Mouse (Mus musculus) 3134 (cell line): Measurements from ENCODE around the gene Akr1c19.
"Not testable (repeated sequence)": the region's sequence is repeated elsewhere in the genome, so short reads cannot be mapped to it uniquely, and the experiment has no call there.

ENCODE experiments used
- DNase-seq: peaks from one replicate; pipeline ENCODE4 v3.0.0-alpha.2; 2011; ENCODE audit warnings: low spot score; ENCODE audit not compliant: insufficient read length; ENCODE audit errors: extremely low read depth

Gene Akr1c19

DNA sequence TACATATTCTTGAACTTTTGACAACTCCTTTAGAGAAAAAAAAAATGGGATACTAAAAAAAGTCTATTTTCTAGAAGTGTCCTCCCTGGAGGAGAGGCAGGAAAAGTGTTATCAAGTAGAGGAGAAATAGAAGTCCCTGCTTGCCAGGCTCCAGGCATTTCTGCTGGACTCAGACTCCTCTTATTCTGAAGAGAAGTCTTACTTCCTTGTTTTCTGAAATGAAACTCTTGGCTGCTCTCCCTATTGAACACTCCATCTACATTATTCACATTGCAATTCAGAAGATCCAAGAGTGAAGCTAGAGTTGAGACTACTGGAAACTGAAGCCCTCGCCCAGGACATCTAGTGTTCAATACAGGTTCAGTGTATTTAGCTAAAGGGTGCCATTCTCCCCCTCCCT is at the start of gene Akr1c19:
Gene Akr1c19 (plus strand): TSS at position 260 of the 400 bp plus-strand sequence.
- no peak for DNase-seq

DNA sequence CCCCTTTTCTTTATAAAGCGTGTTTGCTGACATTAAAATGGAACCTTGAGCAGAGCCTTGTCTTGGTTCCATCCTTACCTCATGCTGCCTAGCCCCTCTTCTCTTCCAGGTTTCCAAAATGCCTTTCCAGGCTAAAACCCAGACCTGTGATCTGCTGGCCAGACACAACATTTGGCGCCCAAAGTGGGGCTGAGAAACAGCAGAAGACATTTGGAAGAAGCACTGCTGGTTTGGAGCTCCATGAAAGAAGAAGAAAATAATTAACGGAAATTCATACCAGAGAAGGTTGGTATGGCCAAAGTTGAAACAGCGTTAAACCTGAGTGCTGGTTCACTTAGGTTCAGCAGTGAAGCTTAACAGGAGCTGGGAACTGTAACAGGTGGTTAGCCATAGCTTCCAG is 47.2 kb upstream of the Akr1c19 start:
- DNase-seq, result not testable (repeated sequence)

DNA sequence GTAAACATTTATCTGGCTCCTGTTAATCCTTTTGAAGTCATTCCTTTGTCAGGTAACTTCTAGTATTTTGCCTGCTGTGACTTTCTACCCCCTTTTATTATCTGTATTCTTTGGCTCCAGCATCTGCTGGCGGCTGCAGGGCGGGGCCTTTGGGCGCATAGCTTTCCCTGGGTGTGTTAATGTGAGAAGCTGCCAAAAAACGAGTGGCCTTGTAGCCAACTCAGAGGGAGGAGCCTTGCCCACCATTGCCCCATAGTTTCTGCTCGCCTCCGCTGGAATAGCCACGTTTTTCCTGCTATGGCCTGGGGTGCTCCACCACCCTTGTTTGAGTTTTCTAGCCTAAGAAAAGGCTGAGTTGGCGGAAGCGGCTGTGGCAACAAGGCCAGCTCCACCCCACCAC is 45.4 kb upstream of the Akr1c19 start:
- peak; percentile 67 for DNase-seq

DNA sequence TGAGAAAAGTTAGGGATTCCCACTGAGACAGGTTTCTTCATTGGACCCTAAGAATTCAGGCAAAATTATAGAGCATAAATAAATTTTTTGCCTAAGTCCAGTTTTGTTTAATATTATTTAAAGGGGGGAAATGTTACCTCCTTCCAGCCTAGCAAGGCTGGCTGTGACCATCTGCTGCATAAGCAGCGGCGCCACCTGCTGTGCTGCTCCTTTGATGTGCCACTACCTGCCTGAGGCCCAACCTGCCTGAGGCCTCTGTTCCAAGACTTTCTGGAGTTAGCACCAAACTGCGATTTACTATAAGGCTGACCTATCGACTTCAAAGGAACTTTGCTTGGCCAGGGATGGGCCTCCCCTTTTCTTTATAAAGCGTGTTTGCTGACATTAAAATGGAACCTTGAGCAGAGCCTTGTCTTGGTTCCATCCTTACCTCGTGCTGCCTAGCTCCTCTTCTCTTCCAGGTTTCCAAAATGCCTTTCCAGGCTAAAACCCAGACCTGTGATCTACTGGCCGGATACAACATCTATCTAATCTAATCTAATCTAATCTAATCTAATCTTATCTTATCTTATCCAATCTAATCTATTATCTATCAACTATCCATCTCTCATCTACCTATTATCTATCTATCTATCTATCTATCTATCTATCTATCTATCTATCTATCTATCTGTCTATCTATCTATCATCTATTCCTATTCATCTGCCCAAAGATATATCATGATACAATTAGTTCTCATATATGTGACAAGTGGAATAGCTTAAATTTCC is 41.7 kb upstream of the Akr1c19 start:
- DNase-seq, result not testable (repeated sequence)

DNA sequence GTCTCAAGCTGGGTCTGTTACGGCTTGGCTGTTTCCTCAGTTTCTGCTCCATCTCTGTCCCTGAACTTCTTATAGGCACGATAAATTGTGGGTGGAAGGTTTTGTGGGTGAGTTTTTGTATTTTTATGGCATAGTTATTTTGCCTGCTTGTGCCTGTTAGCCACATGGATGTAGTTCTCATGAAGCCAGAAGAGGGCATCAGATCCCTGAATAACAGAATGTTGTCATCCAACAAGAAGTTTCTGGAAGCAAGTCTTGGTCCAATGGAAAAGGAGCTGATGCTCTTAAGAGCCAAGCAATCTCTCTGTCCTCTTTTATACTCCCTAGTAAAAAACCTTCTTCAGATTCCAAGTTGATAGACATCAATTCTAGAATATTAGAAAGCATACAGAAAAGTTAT is 40.3 kb upstream of the Akr1c19 start:
- no peak for DNase-seq

DNA sequence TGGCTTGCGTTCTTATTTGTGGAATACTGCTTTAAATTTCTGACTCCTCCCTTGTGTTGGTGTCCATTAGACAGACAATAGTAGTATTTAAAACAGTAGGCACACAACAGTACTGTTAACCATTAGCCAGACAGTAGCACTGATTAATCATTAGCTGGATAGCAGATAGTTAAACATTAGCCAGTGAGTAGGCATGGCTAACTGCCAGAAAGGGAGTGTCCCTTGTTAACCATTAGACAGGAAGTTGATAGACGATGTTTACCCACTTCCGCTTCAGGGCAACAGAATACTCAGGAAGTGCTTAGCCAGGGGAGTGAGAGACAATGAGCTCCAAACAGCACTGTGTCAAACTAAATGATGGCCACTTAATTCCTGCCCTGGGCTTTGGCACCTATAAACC is 37.6 kb upstream of the Akr1c19 start, which contains the start of gene Akr1c13:
Gene Akr1c13 (plus strand): TSS at position 247 of the 400 bp plus-strand sequence.
- peak; percentile 37 for DNase-seq

DNA sequence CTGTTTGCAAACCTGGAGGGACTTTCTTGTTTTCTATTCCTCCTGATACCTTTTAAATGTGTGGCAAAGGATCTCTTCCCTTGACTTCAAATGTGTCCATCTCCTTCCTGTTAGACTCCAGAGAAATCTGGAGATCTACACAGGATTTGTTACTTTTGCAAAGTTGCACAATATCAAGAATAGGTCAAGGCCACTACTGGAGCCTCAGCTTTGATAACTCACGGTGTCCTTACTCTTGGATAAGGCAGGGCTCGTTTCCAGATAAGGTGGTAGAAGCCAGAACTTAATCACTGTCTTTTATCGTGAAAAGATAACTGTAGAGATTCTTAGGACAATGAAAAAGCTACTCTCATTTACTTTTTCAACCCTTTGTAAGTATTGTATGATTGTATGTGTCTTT is 36.0 kb upstream of the Akr1c19 start:
- DNase-seq, result no peak

DNA sequence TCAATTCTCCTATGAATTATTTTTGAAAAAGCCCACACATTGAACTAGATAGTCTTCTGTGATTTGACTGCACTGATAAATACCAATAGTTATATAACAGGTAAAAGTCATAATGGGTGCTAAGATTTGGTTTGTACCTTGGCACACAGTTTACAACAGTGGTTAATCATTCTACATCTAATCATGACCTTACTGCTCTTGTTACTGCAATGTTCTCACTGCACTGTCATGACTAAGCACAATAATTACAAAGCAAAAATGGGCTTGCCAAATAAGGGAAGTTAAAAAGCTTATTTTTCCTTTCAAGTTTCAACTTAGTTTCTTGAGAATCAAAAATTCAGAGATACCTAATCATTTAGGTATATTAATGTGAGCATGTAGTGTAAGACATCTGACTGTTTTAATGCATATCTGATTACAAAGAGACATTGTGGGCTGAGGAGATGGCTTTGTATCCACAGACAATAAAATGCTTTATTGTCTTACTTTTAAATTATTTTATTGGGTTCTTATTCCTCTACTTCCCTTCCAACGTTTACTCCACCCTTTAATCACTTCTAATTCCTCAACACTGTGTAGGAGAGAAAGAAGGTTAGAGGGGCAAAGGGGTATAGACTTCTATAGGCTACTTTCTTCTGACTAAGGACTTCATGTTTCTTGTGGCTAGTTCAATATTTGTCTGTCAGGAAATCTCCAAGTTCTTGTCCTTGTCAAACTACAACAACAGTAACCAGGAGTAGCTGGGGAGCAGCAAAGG is 22.2 kb upstream of the Akr1c19 start:
- no peak for DNase-seq

DNA sequence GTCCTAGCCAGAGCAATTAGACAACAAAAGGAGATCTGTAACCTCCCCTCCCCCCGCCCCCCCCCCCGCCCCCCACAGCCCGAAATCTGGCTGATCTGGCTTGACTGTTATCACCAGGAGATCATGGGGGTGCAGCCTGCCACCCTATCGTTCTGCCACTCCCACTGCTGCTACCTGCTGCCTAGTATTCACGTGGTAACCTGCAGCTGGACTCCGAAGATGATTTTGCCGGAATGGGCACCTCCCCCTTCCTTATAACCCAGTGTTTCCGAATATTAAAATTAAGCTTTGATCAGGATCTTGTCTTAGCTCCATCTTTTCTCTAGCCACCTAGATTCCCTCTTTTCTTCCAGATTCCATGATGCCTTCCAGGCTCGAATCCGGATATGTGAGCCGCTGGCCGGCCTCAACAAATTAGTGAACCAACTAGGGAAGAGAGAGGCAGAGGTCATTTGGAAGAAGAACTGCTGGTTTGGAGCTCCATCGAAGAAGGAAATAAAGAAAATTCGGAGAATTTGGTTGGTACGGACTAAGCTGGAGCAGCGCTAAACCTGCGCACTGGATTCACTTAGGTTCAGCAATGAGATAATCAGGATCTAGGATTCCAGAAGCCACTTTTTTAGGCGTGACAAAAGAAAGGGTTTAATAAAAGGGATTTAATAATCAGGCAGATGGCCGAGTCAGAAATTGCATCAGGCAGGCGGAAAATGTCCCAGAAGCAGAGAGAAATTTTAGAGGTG is 16.8 kb upstream of the Akr1c19 start:
- DNase-seq, result no peak

DNA sequence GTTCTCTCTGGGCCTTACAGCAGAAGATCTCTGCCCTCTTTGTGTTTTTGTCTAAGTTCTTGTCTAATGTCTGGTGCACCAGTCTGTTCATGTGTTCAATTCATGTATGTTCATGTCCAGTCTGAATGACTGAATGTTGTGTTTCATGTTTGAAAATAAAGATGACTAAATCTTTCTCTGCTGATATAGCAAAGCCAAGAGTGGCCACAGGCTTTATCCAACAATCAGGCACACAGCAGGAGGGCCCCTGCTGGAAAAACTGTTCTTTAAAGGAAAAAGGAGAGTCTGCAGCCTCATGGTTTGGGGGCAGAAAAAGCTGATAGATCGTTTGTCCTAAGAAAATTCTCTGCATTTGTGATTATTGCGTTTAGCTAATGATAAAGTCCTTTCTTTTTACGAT is 16.2 kb upstream of the Akr1c19 start:
- no peak for DNase-seq

DNA sequence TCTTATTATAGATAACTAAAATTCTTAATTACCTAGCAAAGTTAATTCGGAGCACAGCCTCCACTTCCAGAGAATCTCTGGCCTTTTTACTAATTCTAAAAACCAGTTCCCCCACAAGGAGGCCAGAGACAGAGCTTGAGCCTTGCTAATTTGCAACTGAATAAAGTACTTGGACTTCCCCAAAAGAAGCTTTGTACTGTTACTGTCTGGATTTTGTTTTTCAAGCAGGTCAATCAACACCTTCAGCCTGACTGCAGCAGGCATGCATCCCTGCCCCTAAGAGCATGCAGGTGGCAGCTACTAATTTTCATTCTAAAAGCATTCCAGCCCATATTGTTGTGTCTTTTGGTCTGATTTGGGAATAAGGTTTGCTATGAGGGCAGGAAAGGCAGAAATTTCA is 13.0 kb upstream of the Akr1c19 start:
- DNase-seq, result not testable (repeated sequence)

DNA sequence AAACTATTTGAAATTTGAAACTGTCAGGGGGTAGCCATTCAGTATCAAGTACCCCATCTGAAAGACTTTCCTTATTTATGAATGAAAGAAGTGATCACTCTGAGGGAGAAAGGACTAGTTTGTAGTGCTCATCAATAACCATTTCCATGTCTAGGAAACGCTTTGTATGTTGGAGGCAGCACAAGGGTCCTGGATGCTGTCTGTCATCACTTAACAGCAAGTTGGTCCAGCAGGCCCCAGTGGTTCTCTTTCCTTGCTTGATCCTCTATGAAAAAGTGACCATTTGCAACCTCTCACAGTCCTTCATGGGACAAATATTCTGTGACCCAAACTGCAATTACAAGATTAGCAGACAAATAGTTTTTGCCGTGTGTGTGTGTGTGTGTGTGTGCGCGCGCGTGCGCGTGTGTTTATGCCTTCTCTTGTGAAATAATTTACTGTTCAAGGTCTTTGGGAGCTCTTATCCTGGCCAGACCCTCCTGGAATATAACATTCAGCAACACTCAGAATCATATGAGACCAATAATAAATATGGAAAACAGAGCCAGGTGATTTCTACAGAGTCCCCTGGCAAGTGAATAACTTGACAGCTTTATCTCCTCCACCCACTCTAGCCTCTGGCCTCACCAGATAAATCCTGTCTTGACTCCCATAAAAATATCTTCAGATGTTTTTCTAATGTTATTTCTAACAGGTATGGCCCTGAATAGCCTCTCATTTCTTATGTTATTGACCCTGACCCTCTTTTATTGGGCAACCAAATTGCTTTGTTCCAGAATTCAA is 2.5 kb downstream of the Akr1c19 start:
- DNase-seq, result no peak

DNA sequence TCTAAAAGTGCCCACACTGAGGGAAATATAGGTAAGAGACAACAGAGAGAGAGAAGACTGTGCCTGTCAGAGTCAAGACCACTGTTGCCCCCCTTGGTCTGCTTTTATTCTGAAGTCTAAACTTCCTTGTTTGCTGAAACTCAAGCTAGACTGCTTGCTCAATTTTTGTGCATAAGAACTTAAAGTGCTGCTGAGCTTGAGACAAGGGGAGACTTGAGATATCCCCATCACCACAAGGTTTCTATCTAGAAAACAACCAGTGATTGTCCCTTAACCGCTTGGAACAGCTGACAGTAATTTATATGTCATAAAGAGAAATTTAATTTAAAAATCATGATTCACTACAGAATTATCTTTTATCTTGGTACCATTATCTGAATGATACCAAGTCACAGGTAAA is 4.6 kb downstream of the Akr1c19 start:
- no peak for DNase-seq

DNA sequence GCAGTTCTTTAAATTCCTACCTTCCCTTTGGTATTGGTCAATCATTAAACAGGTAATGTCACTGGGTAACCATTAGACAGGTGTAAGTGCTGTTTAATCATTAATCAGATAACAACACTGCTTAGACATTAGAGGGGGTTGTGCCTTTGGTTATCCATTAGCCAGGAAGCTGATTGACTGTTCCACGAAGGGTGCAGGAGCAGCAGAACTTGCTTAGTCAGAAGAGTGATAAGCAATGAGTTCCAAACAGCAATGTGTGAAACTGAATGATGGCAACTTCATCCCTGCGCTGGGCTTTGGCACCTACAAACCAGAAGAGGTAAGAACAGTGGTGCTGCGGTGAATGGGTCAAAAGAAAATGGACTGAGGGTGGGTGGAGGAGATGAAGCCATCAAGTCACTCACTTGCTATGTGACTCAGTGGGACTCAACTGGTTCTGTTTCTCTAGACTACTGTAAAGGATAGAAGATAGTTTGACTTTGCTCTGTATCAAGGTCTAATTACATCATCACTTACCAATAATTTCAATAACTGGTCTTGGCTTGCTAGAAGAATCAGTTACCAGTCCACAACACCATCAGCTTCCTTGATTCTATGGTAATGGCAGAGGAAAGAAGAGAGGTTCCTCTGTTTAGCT is 5.2 kb downstream of the Akr1c19 start:
- no peak for DNase-seq

DNA sequence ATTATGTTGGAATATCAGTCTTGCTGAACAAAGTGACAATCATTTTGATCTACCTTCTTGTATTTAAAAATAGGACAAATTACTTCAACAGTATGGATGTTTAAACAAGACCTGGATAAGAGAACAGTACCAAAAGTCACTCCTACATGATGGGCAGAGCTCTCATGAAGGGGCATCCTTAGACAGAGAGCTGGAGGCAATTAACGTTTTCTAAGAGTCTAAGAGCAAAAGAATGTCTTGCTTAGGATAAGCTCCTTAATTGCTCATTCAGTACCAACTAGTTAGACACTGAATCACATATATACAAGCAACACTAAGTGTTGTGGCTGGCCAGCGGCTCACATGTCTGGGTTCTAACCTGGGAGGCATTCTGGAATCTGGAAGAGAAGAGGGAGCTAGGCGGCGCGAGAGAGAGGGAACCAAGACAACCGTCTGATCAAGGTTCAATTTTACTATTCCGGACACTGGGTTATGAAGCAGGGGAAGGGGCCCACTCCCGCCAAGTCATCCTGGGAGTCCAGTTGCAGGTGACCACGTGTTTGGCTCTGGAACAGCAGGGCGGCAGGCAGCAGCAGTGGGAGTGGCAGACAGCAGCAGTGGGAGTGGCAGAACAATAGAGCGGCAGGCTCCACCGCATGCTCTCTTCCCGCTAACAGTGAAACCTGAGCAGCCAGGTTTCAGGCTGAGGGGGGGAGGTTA is 16.5 kb downstream of the Akr1c19 start:
- no peak for DNase-seq

DNA sequence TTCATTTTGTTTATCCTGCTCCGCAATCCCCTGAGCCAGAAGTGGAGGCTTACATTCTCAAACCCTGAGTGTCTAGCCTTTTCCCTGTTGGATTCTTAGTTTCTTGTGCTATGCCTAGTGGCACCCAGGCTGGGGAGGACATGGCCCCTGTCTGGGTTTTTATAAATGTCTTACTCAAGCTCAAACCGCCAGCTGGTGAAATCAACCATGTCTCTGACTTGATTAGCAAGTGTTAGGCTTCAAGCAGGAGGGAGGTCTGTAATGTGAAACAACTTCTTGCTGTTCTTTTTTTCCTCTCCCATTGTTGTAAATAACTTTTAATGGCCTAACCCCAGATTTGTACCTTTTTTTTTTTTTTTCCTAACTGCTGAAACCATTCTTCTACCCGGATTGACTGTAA is 20.8 kb downstream of the Akr1c19 start:
- no peak for DNase-seq

DNA sequence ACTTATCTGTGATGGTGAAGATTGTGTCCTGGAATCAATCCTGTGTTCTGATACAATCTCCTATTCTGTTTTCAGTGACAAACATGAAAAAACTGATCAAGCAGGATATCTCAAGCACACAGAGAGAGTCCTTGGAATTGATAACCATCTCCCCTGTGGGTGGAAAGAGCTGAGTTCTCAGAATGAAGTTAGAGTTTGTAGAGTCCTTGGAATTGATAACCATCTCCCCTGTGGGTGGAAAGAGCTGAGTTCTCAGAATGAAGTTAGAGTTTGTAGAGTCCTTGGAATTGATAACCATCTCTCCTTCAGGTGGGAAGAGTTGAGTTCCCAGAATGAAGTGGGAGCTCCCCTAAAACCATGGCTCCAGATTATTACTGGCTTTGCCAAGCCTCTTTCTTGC is 28.4 kb downstream of the Akr1c19 start:
- DNase-seq, result not testable (repeated sequence)

DNA sequence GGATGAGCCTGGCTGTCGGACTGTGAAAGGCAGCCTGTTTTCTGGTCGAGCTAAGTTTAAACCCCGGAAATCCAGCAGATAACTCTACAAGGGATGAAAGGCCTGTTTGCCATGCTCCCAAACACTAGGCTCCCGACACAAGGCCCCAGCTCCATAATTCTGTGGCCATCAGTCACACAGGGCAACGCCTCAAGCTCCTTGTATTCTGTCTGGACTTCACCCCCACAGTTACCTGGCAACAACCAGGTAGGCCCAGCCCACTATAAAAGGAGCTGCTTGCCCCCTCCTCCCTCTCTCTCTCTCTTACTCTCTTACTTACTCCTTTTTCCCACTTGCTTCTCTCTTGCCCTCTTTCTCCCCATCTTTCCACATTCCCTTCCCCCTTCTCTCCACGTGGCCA is 28.8 kb downstream of the Akr1c19 start:
- no peak for DNase-seq

DNA sequence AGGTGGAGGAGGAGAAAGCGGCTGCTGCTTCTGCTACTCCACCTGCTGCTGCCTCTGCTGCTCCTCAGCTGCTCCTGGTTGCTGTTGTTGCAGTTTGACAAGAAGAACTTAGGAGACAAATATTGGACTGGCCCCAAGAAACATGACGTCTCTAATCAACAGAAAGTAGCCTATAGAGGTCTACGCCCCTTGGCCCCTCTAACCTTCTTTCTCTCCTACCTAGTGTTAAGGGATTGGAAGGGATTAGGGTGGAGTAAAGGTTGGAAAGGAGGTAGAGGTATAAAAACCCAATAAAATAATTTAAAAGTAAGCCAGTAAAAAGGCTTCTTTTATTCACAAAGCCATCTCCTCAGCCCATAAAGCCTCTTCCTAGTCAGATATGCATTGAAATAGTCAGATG is 36.1 kb downstream of the Akr1c19 start:
- DNase-seq, result no peak

DNA sequence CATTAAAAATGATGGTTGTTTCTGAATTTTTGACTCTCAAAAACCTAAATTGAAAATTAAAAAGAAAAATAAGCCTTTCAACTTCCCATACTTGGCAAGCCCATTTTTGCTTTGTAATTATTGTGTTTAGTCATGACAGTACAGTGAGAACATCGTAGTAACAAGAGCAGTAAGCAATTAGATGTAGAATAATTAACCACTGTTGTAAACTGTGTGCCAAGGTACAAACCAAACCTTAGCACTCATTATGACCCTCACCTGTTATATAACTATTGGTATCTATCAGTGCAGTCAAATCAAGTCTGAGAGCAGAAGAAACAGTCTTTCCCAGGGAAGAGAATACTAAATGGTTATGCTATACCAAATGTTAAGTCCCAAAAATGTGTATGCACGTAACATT is 36.5 kb downstream of the Akr1c19 start:
- no peak for DNase-seq
